Mouse (Mus musculus) stomach, postnatal 0 days (tissue): ENCODE results near the gene Alg12. TPM values are rescaled to one million over a fixed set of nuclear protein-coding genes. Genes with fewer than 3 reads are reported as not detected.

Experiments used
- ATAC-seq: fragments of 200-750 bp; cut with Nextera tagmentation; 2 replicates; pipeline ENCODE4 v1.8.0; 2017; ENCODE audit not compliant: low FRiP score, low TSS enrichment
- DNase-seq: peaks from one replicate; pipeline ENCODE4 v3.0.0-alpha.2; 2016; ENCODE audit warnings: low spot score
- H3K27ac ChIP-seq: fragments of 300-500 bp; sonication (generic); replicated peaks from 2 replicates; pipeline ENCODE4 v1.5.1; 2014; ENCODE audit warnings: mild to moderate bottlenecking, control low read depth
- H3K27me3 ChIP-seq: fragments of 300-500 bp; sonication (generic); 2 replicates; pipeline ENCODE4 v1.6.1; 2014; ENCODE audit warnings: low read length; ENCODE audit not compliant: control insufficient read depth, insufficient read depth
- H3K36me3 ChIP-seq: fragments of 300-500 bp; sonication (generic); 2 replicates; pipeline ENCODE4 v1.6.1; 2014; ENCODE audit warnings: low read length, mixed read lengths; ENCODE audit not compliant: control insufficient read depth, insufficient read depth
- H3K4me1 ChIP-seq: fragments of 300-500 bp; sonication (generic); replicated peaks from 2 replicates; pipeline ENCODE4 v1.6.1; 2014; ENCODE audit warnings: antibody characterized with exemption; ENCODE audit not compliant: control insufficient read depth, insufficient read depth
- H3K4me2 ChIP-seq: fragments of 300-500 bp; sonication (generic); replicated peaks from 2 replicates; pipeline ENCODE4 v1.6.1; 2014; ENCODE audit warnings: low read depth, mild to moderate bottlenecking, control low read depth, moderate library complexity
- H3K4me3 ChIP-seq: fragments of 300-500 bp; sonication (generic); 2 replicates; pipeline ENCODE4 v1.5.1; 2014; ENCODE audit warnings: low read depth, low read length, control low read depth
- H3K9ac ChIP-seq: fragments of 300-500 bp; sonication (generic); 2 replicates; pipeline ENCODE4 v1.6.1; 2014; ENCODE audit warnings: mild to moderate bottlenecking, low read length, control low read depth, mixed read lengths
- H3K9me3 ChIP-seq: fragments of 300-500 bp; sonication (generic); 2 replicates; pipeline ENCODE4 v1.6.1; 2016; ENCODE audit warnings: low read length; ENCODE audit not compliant: control insufficient read depth
- CTCF ChIP-seq: IDR thresholded peaks from 2 replicates; pipeline ENCODE4 v1.5.1; 2016; ENCODE audit warnings: antibody characterized with exemption, low read depth, mild to moderate bottlenecking, moderate library complexity
- EP300 ChIP-seq: optimal IDR thresholded peaks from 2 replicates; pipeline ENCODE3; 2016; ENCODE audit warnings: antibody characterized with exemption
- WGBS: fragments of 180-500 bp; shearing (Covaris S2); extraction: QIAGEN DNeasy Blood & Tissue Kit; methylation state at CpG from one replicate; pipeline ENCODE4 v1.1.7; 2014; 5-methylcytosine and 5-hydroxymethylcytosine counted together
- polyA plus RNA-seq: library from polyadenylated mRNA; unstranded; fragments of >200 nt; fragmentation: Nextera tagmentation; extraction: Ambion mirVana; gene quantifications from 2 replicates; pipeline ENCODE4 v1.2.1, GENCODE M21; 2015

Alg12 gene
- polyA plus RNA-seq, 1 experiment from 2014 or later: 8.2 TPM

DNA sequence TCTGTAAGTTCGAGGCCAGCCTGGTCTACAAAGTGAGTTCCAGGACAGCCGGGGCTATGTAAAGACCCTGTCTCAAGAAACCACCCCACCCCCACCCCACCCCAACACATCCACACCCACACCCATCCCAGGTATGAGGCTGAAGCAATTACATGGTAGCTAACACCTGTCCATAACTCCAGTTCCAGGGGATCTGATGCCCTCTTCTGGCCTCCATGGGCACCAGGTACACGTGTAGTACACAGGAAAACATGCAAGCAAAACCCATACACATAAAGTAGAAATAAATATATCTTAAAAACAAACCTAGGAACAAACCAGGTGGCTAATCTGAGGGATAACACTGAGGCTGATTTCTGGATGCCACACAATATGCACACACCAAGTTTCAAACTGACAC is 5.9 kb downstream of the Alg12 start:
- ATAC-seq (no peak), DNase-seq (no peak)
- Histone ChIP-seq H3K36me3 (peaks cover 6% of the 10 kb centered on the region; the same call in 1 of the 2 replicates), H3K27ac (no peak overlapping the region), H3K4me2 (no peak overlapping the region), H3K9me3 (no peaks in the 10 kb centered on the region), H3K9ac (no peak overlapping the region), H3K4me3 (no peak overlapping the region), H3K27me3 (no peaks in the 10 kb centered on the region), H3K4me1 (no peaks in the 10 kb centered on the region)
- TF ChIP-seq CTCF (peak; percentile 40), EP300 (no peak)
- WGBS: 85% methylated on average over 3 of the region's 3 CpGs

DNA sequence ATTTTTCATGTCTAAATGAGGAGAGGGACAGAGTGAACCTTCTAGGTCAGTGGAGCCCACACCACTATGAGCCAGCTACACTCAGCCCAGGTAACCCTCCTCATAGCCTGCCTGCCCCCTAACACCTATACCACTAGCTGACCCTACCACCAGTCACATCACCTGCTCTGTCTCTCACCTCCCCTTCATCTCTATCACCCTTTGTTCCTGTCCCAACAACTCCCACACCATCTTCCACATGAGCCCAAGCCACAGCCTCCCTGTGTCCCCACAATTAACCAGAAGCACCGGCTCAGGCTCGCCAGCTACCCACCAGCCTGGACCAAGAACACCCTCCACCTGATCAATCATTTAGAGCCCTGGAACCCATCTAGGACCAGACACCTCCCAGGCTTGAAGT is 8.7 kb downstream of the Alg12 start:
- H3K4me1 ChIP-seq: no peaks in the 10 kb centered on the region
- ATAC-seq (no peak), DNase-seq (no peak)
- WGBS: 84% methylated on average over 2 of the region's 2 CpGs
- no peak for TF ChIP-seq CTCF
- H3K36me3 ChIP-seq: peaks cover 14% of the 10 kb centered on the region; the same call in 1 of the 2 replicates
- H3K4me3 ChIP-seq: no peak overlapping the region
- H3K27ac ChIP-seq: no peak overlapping the region
- no peaks in the 10 kb centered on the region for H3K9me3 ChIP-seq
- H3K9ac ChIP-seq: no peak overlapping the region
- H3K4me2 ChIP-seq: no peak overlapping the region
- no peaks in the 10 kb centered on the region for H3K27me3 ChIP-seq

DNA sequence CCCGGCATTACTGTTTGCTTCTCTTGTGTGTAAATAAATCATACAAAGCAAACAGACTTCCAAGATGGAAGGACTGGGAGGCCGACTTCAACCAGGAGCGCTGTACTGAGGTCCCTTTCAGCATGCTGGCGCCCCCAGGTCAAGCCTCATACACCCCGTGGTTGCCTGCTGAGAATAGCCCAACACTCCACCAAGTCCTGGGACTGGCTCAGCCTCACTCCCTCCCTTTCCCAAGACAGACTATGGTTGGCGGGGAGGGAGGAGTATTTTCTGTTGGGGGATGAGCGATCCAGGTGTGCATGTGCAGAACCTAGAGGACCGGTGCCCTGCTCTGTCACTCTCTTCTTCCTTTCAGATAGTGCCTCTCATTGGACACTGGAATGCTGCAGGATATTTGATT is 11.0 kb downstream of the Alg12 start:
- no peak for TF ChIP-seq CTCF
- no peak for TF ChIP-seq EP300
- no peak for ATAC-seq
- Histone ChIP-seq H3K36me3 (peaks cover 14% of the 10 kb centered on the region; the same call in 1 of the 2 replicates), H3K4me2 (no peak overlapping the region), H3K4me1 (no peaks in the 10 kb centered on the region), H3K9me3 (no peaks in the 10 kb centered on the region), H3K4me3 (no peak overlapping the region), H3K9ac (no peak overlapping the region), H3K27me3 (no peaks in the 10 kb centered on the region), H3K27ac (no peak overlapping the region)
- DNase-seq: no peak
- 70% methylated on average over 8 of the region's 8 CpGs for WGBS

DNA sequence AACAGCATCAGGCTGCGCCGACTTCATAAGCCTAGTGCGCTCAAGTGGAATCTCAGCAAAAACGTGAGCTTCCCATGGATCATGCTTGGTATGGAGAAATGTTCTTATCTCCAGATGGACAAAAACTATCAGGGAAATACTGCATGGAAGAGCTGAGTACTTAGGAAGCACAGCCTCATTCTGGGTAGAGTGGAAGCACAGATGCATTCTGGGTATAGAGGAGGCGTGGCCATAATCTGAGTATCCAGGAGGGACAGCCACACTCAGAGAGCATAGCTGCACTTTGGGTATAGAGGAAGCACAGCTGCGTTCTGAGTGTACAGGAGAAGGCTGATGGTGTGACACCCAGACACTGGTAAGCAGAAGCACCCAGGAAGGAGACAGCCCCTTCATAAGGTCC is 16.8 kb downstream of the Alg12 start:
- Histone ChIP-seq H3K27ac (no peak overlapping the region), H3K4me1 (no peaks in the 10 kb centered on the region), H3K4me3 (no peak overlapping the region), H3K36me3 (peaks cover 11% of the 10 kb centered on the region; the same call in 1 of the 2 replicates), H3K4me2 (no peak overlapping the region), H3K9me3 (no peaks in the 10 kb centered on the region), H3K27me3 (no peaks in the 10 kb centered on the region), H3K9ac (no peak overlapping the region)
- no peak for ATAC-seq
- no peak for DNase-seq
- no peak for TF ChIP-seq CTCF
- no peak for TF ChIP-seq EP300
- 86% methylated on average over 6 of the region's 6 CpGs for WGBS

DNA sequence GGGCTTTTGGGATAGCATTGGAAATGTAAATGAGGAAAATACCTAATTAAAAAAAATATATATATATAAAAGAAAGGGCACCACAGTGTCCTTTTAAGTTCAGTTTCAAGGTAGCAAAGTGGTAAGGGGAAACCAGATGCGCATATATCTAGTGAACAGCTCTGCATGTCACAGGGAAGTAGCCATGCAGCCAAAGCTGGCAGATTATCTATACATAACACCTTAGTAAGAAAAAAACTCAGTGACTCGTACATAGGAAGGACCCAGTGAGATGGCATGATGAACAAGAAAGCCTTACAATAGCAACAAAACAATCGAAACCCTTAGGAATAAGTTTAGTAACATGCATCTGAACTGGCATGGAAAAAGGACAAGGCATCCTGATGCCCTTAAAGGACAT is 17.2 kb downstream of the Alg12 start:
- Histone ChIP-seq H3K27ac (no peak overlapping the region), H3K36me3 (peaks cover 11% of the 10 kb centered on the region; the same call in 1 of the 2 replicates), H3K9me3 (no peaks in the 10 kb centered on the region), H3K27me3 (no peaks in the 10 kb centered on the region), H3K9ac (no peak overlapping the region), H3K4me3 (no peak overlapping the region), H3K4me1 (no peaks in the 10 kb centered on the region), H3K4me2 (no peak overlapping the region)
- ATAC-seq (no peak), DNase-seq (no peak)
- 89% methylated on average over 3 of the region's 3 CpGs for WGBS
- no peak for TF ChIP-seq CTCF
- TF ChIP-seq EP300: no peak

DNA sequence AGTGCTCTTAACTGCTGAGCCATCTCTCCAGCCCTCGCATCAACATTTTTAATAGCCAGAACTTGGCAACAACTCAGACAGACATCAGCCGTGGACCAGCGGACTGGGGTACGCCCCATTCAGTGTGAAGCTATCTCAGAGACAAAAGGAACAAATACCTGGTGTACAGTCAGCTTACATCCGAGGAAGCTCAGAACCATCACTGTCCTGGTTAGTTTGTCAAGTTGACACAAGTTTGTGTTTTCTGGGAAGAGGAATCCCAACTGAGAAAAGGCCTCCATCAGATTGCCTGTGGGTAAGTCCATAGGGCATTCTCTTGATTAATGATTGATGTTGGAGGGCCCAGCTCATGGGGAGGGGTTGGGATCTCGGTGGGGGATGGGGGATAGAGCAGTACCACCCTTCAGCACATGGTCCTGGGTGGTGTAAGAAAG is 18.2 kb downstream of the Alg12 start:
- no peak overlapping the region for H3K27ac ChIP-seq
- H3K36me3 ChIP-seq: peaks cover 9% of the 10 kb centered on the region; the same call in 1 of the 2 replicates
- DNase-seq (no peak), ATAC-seq (no peak)
- TF ChIP-seq CTCF: no peak
- no peak for TF ChIP-seq EP300
- H3K4me2 ChIP-seq: no peak overlapping the region
- no peaks in the 10 kb centered on the region for H3K27me3 ChIP-seq
- no peaks in the 10 kb centered on the region for H3K4me1 ChIP-seq
- H3K4me3 ChIP-seq: no peak overlapping the region
- H3K9me3 ChIP-seq: no peaks in the 10 kb centered on the region
- 54% methylated on average over 6 of the region's 6 CpGs for WGBS
- H3K9ac ChIP-seq: no peak overlapping the region
